Mouse (Mus musculus) limb, embryonic 10.5 days (tissue): ENCODE data around the gene B3galt5. TPM values are rescaled to one million over a fixed set of nuclear protein-coding genes. Genes with fewer than 3 reads are reported as not detected.

Source experiments
- DNase-seq: peaks from one replicate; pipeline ENCODE4 v3.0.0-alpha.2; 2017; ENCODE audit warnings: low spot score
- H3K27ac ChIP-seq: fragments of 300-500 bp; sonication (generic); 2 replicates; pipeline ENCODE4 v1.5.1; 2016; ENCODE audit warnings: mild to moderate bottlenecking
- H3K27me3 ChIP-seq: fragments of 300-500 bp; sonication (generic); 2 replicates; pipeline ENCODE4 v1.6.1; 2016; ENCODE audit warnings: low read depth, mild to moderate bottlenecking; ENCODE audit not compliant: poor library complexity, severe bottlenecking
- H3K36me3 ChIP-seq: fragments of 300-500 bp; sonication (generic); 2 replicates; pipeline ENCODE4 v1.6.1; 2016; ENCODE audit warnings: mild to moderate bottlenecking, moderate library complexity
- H3K4me1 ChIP-seq: fragments of 300-500 bp; sonication (generic); 2 replicates; pipeline ENCODE4 v1.6.1; 2016
- H3K4me3 ChIP-seq: fragments of 300-500 bp; sonication (generic); 2 replicates; pipeline ENCODE4 v1.5.1; 2016; ENCODE audit warnings: mild to moderate bottlenecking, moderate library complexity
- H3K9me3 ChIP-seq: fragments of 300-500 bp; sonication (generic); replicated peaks from 2 replicates; pipeline ENCODE4 v1.6.1; 2016; ENCODE audit warnings: mild to moderate bottlenecking
- WGBS: fragments of 180-500 bp; shearing (Covaris S2); methylation state at CpG from one replicate; pipeline ENCODE4 v1.1.7; 2016; 5-methylcytosine and 5-hydroxymethylcytosine counted together
- polyA plus RNA-seq: library from polyadenylated mRNA; unstranded; fragments of >200 nt; fragmentation: Nextera tagmentation; extraction: Ambion mirVana; gene quantifications from 2 replicates; pipeline ENCODE4 v1.2.1, GENCODE M21; 2016

B3galt5 gene
- polyA plus RNA-seq, 1 experiment from 2014 or later, result 0.16 TPM

- Histone ChIP-seq H3K4me3 (no peak overlapping the region), H3K27ac (no peak overlapping the region), H3K27me3 (peaks cover 51% of the 10 kb centered on the region), H3K9me3 (no peaks in the 10 kb centered on the region), H3K36me3 (no peaks in the 10 kb centered on the region), H3K4me1 (peaks cover 15% of the 10 kb centered on the region)
- DNase-seq, result no peak
- WGBS, result 64% methylated on average over 9 of the region's 9 CpGs
Observed at GRCm38 (mm10) chr16:96278491-96279224, 43.1 kb downstream of the B3galt5 start.

DNA sequence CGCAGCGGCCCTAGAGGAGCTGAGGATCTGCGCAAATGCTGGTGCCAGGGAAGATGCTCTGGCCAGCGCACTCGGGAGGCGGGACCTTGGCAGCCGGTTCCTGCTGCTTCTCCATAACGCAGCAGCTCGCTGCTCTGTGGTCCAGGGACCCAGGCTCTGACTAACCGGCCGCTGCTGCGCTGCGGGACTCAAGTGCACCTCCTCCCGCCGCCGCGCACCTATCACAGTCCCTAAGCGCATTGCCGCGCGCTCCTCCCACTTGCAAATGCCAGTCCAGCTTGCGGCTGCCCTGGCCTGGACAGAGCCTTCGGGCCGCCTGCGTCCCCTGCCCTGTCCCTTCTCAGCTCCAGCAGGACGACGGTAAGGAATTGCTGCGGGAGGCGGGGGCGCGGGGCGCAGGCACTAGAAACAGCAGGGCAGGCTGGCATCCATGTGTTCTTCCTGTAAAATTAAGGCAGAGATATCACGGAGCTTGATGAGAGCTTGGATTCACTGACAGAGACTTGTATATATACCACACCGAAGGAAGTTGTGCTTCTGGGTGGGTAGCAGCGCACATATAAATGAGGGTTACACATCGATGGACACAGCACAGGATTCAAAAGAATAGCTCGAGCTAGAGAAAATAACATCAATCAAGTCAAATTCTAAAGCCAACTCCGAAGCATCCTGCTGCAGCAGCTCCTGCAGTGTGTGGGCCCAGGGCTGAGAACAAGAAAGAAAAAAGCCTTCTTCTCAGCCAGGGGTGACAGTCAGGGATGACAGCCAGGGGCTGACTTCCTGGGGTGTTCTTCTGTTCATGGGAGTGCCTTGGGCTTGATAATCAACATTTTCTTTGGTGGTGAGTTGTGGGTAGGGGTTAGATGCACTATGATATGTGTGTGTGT lies 45.4 kb downstream of the B3galt5 start:
- Histone ChIP-seq H3K4me3 (peak overlapping the region; percentile 46), H3K9me3 (no peaks in the 10 kb centered on the region), H3K27ac (no peak overlapping the region), H3K4me1 (peaks cover 18% of the 10 kb centered on the region), H3K36me3 (no peaks in the 10 kb centered on the region), H3K27me3 (peaks cover 51% of the 10 kb centered on the region)
- 3% methylated on average over 38 of the region's 38 CpGs for WGBS
- DNase-seq, result peak; percentile 72

- no peaks in the 10 kb centered on the region for H3K36me3 ChIP-seq
- no peak overlapping the region for H3K4me3 ChIP-seq
- peaks cover 51% of the 10 kb centered on the region for H3K27me3 ChIP-seq
- no peak overlapping the region for H3K27ac ChIP-seq
- DNase-seq, result no peak
- H3K9me3 ChIP-seq, result no peaks in the 10 kb centered on the region
- H3K4me1 ChIP-seq, result peaks cover 18% of the 10 kb centered on the region
- 94% methylated on average over 9 of the region's 9 CpGs for WGBS
Observed at GRCm38 (mm10) chr16:96282566-96282965, 47.0 kb downstream of the B3galt5 start.

- Histone ChIP-seq H3K27ac (no peak overlapping the region), H3K4me3 (no peak overlapping the region), H3K27me3 (no peaks in the 10 kb centered on the region), H3K36me3 (no peaks in the 10 kb centered on the region), H3K9me3 (no peaks in the 10 kb centered on the region), H3K4me1 (peaks cover 5% of the 10 kb centered on the region)
- 78% methylated on average over 9 of the region's 9 CpGs for WGBS
- DNase-seq, result no peak
Observed at GRCm38 (mm10) chr16:96291885-96292284, 56.3 kb downstream of the B3galt5 start.

DNA sequence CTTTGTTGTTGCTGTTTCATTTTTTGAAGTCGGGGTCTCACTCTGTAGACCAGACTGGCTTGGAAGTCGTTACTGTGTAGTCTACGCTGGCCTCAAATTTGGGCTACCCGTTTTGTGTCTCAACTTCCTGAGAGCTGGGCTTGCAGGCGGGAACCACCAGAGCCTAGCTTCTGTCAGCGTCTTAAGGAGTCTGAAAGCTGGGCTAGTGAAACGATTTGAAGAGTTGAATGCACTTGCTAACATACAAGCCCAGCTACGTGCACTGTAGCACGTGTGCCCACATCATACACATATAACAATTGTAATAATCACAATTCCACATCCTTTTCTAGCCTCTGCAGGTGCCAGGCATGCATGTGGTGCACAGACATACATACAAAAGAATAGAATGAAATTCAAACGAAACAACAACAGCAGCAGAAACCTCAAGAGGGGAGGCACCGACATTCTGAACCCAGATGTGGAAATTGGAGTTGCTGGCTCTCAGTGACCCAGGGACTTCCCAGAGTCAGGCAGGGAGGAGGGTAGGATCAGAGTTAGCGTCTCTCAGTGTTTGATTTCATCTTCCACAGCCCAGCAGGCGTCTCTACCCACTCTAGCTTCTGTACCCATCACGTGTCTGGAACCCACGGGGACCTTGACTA lies 57.1 kb downstream of the B3galt5 start:
- DNase-seq, result no peak
- 67% methylated on average over 15 of the region's 15 CpGs for WGBS
- H3K4me3 ChIP-seq, result no peak overlapping the region

DNA sequence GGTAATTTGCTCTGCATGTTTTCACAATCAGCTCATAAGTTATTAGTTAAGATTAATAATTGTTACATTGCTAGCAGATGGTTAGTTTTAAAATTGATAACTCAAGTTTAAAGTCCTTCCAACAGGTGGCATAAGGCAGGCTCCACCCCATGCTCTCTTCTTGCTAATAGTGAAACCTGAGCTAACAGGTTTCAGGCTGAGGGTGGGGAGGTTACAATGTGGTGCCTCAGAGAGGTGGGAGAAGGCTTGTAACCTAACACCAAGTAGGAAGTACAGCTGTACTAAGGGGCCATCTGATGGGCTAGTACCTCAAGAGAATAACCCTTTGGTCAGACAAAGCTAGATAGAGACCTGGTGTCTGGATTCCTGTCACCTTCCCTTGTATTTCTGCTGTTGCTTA lies 62.5 kb downstream of the B3galt5 start:
- H3K36me3 ChIP-seq, result no peaks in the 10 kb centered on the region
- H3K4me1 ChIP-seq, result peaks cover 9% of the 10 kb centered on the region
- H3K9me3 ChIP-seq, result no peaks in the 10 kb centered on the region
- no peak for DNase-seq
- H3K27ac ChIP-seq, result no peak overlapping the region
- H3K27me3 ChIP-seq, result no peaks in the 10 kb centered on the region
- no peak overlapping the region for H3K4me3 ChIP-seq

More for the DNA sequence above, 57.1 kb downstream of the B3galt5 start:
- H3K27ac ChIP-seq, result no peak overlapping the region
- H3K9me3 ChIP-seq, result no peaks in the 10 kb centered on the region
- H3K4me1 ChIP-seq, result peaks cover 5% of the 10 kb centered on the region
- no peaks in the 10 kb centered on the region for H3K36me3 ChIP-seq
- H3K27me3 ChIP-seq, result no peaks in the 10 kb centered on the region

DNA sequence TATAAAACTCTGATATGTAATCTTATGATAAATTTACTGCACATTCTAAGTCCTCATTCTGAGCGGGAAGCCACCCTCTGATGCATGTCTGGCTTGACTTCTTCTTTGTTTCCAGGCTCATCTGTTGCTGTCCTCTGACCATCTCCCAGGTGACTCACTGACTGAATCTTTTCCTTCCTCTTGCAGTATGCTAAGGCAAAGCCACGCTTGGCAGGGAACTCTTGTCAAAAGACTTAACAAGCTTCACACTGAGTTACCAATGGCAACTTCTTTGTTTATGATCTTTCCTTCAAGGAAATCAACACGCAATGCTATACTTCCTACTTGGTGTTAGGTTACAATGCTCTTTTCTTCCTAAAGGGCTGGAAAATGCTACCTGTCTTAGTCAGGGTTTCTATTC lies 63.0 kb downstream of the B3galt5 start:
- H3K36me3 ChIP-seq, result no peaks in the 10 kb centered on the region
- DNase-seq, result no peak
- peaks cover 7% of the 10 kb centered on the region; the same call in 1 of the 2 replicates for H3K4me1 ChIP-seq
- 76% methylated on average over 3 of the region's 3 CpGs for WGBS
- H3K27me3 ChIP-seq, result no peaks in the 10 kb centered on the region
- no peak overlapping the region for H3K4me3 ChIP-seq
- H3K9me3 ChIP-seq, result no peaks in the 10 kb centered on the region
- no peak overlapping the region for H3K27ac ChIP-seq

DNA sequence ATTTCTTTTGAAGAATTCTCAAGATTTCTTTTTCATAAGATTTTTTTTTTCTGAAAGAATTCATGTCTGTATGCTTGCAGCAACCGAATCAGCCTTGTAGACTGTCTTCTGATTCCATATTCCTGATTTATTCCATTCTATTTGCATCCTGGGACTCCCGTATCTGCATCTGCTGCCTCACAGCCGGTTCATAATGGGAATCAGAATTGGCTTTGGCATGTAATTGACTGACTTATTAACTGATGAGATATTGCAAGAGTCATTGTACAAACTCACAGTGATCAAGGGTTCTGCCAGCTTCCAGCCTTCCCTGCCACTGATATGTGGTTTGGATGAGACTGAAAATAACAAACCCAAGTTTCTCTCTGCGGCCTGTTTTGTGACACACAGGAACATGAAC lies 67.8 kb downstream of the B3galt5 start:
- DNase-seq, result no peak
- H3K36me3 ChIP-seq, result no peaks in the 10 kb centered on the region
- 91% methylated on average over 4 of the region's 4 CpGs for WGBS
- no peaks in the 10 kb centered on the region for H3K9me3 ChIP-seq
- no peak overlapping the region for H3K27ac ChIP-seq
- peaks cover 4% of the 10 kb centered on the region; the same call in 1 of the 2 replicates for H3K4me1 ChIP-seq
- H3K4me3 ChIP-seq, result no peak overlapping the region
- no peaks in the 10 kb centered on the region for H3K27me3 ChIP-seq

DNA sequence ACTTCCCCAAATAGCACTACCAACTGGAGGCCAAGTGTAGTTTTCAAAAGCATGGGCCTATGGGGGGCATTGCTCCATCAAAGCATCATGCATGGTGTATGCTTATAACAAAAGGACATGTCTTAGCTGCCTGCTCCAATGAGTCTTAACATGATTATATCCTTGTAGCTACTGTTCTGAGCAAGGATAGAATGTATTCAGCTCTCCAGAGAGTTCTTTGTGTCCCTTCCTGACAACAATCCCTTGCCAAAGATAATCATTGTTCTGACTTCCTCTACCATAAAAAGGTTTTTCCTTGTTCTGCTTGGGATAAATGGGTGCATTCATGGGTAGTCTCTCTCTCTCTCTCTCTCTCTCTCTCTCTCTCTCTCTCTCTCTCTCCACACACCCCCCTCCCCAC lies 68.8 kb downstream of the B3galt5 start:
- Histone ChIP-seq H3K27me3 (no peaks in the 10 kb centered on the region), H3K9me3 (no peaks in the 10 kb centered on the region), H3K4me3 (no peak overlapping the region), H3K4me1 (no peaks in the 10 kb centered on the region), H3K27ac (no peak overlapping the region), H3K36me3 (no peaks in the 10 kb centered on the region)
- no peak for DNase-seq

DNA sequence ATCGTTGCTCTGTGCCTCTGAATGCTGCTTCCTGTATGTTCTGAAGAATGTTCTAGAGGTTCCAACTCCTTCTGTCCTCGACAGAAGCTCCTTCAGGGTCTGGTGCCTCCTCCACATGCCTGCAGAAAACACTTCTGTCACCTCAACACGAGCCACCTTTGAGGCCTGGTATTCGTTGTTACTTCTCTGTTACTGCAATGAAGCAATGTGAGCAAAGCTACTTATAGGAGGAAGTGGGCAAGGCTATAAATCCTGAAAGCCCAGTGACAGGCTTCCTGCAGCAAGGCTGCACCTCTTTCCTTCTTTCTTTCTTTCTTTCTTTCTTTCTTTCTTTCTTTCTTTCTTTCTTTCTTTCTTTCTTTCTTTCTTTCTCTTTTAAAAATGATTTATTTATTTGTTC lies 71.3 kb downstream of the B3galt5 start:
- H3K4me3 ChIP-seq, result no peak overlapping the region
- H3K27me3 ChIP-seq, result no peaks in the 10 kb centered on the region
- no peaks in the 10 kb centered on the region for H3K9me3 ChIP-seq
- WGBS, result 82% methylated on average over 4 of the region's 4 CpGs
- H3K27ac ChIP-seq, result no peak overlapping the region
- no peaks in the 10 kb centered on the region for H3K36me3 ChIP-seq
- no peak for DNase-seq
- no peaks in the 10 kb centered on the region for H3K4me1 ChIP-seq

- DNase-seq, result no peak
- Histone ChIP-seq H3K4me3 (no peak overlapping the region), H3K27me3 (no peaks in the 10 kb centered on the region), H3K36me3 (no peaks in the 10 kb centered on the region), H3K27ac (no peak overlapping the region), H3K4me1 (no peaks in the 10 kb centered on the region), H3K9me3 (no peaks in the 10 kb centered on the region)
- WGBS, result 96% methylated on average over 8 of the region's 8 CpGs
Observed at GRCm38 (mm10) chr16:96317803-96318202, 82.2 kb downstream of the B3galt5 start.

GRCm38 (mm10) chr16:96322739-96323138 lies 87.1 kb downstream of the B3galt5 start:
- no peak for DNase-seq
- Histone ChIP-seq H3K27me3 (no peaks in the 10 kb centered on the region), H3K9me3 (no peaks in the 10 kb centered on the region), H3K36me3 (no peaks in the 10 kb centered on the region), H3K27ac (no peak overlapping the region), H3K4me1 (peaks cover 21% of the 10 kb centered on the region), H3K4me3 (no peak overlapping the region)
- 88% methylated on average over 1 of the region's 1 CpGs for WGBS

DNA sequence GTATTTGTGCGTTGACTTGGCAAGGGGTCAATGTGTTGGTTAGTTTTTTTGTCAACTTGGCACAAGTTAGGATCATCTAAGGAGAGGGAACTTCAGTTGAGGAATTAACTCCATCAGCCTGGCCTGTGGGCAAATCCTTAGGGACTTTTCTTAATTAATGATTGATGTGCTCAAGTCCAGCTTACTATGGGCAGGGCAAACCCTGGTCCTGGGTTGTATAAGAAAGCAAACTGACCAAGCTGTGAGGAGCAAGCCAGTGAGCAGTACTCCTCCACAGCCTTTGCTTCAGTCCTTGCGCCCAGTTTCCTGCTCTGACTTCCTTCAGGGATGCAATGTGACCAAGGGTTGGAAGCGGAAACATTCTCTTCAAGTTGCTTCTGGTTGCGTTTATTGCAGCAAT lies 87.6 kb downstream of the B3galt5 start:
- H3K27me3 ChIP-seq, result no peaks in the 10 kb centered on the region
- no peak overlapping the region for H3K27ac ChIP-seq
- peaks cover 21% of the 10 kb centered on the region for H3K4me1 ChIP-seq
- 91% methylated on average over 4 of the region's 4 CpGs for WGBS
- H3K9me3 ChIP-seq, result no peaks in the 10 kb centered on the region
- H3K4me3 ChIP-seq, result no peak overlapping the region
- H3K36me3 ChIP-seq, result no peaks in the 10 kb centered on the region
- DNase-seq, result no peak
